Mouse (Mus musculus): ENCODE measurements around the gene Spire2.
"Not testable (repeated sequence)": the region's sequence is repeated elsewhere in the genome, so short reads cannot be mapped to it uniquely, and the experiment has no call there.

The Spire2 gene

GRCm38 (mm10) chr8:123332262-123333090 lies at the start of gene Spire2:
TSS of gene Spire2 (plus strand) at chr8:123332713.
- DNase-seq (ENCODE audit: low read depth, low spot score), result peak; percentile 87

GRCm38 (mm10) chr8:123282994-123283393 lies 49.5 kb upstream of the Spire2 start:
- DNase-seq (ENCODE audit: low read depth, low spot score), result not testable (repeated sequence)

GRCm38 (mm10) chr8:123283991-123284390 lies 48.5 kb upstream of the Spire2 start:
- DNase-seq (ENCODE audit: low read depth, low spot score), result no peak

GRCm38 (mm10) chr8:123284493-123284892 lies 48.0 kb upstream of the Spire2 start:
- DNase-seq (ENCODE audit: low read depth, low spot score), result no peak

- peak; percentile 8 for DNase-seq (ENCODE audit: low read depth, low spot score)
These were observed 45.2 kb upstream of the Spire2 start for GRCm38 (mm10) chr8:123287362-123287761.

- peak; percentile 34 for DNase-seq (ENCODE audit: low read depth, low spot score)
These were observed 42.3 kb upstream of the Spire2 start for GRCm38 (mm10) chr8:123290166-123290565.

- DNase-seq (ENCODE audit: low read depth, low spot score), result no peak
These were observed 41.8 kb upstream of the Spire2 start for GRCm38 (mm10) chr8:123290679-123291078.

GRCm38 (mm10) chr8:123291716-123292115 lies 40.8 kb upstream of the Spire2 start:
- DNase-seq (ENCODE audit: low read depth, low spot score), result no peak

- no peak for DNase-seq (ENCODE audit: low read depth, low spot score)
These were observed 40.2 kb upstream of the Spire2 start for GRCm38 (mm10) chr8:123292281-123292680.

- no peak for DNase-seq (ENCODE audit: low read depth, low spot score)
These were observed 39.7 kb upstream of the Spire2 start for GRCm38 (mm10) chr8:123292785-123293184.

- DNase-seq (ENCODE audit: low read depth, low spot score), result no peak
These were observed 34.2 kb upstream of the Spire2 start for GRCm38 (mm10) chr8:123298301-123298700.

GRCm38 (mm10) chr8:123308738-123309137 lies 23.8 kb upstream of the Spire2 start:
- no peak for DNase-seq (ENCODE audit: low read depth, low spot score)

- DNase-seq (ENCODE audit: low read depth, low spot score), result no peak
These were observed 14.6 kb upstream of the Spire2 start for GRCm38 (mm10) chr8:123317781-123318466.

- peak; percentile 97 for DNase-seq (ENCODE audit: low read depth, low spot score)
These were observed 14.0 kb upstream of the Spire2 start, which contains the start of gene Fanca for GRCm38 (mm10) chr8:123318467-123318911. TSS of gene Fanca (minus strand) at chr8:123318576.

GRCm38 (mm10) chr8:123319522-123320164 lies 12.9 kb upstream of the Spire2 start:
- peak; percentile 87 for DNase-seq (ENCODE audit: low read depth, low spot score)

GRCm38 (mm10) chr8:123328552-123328951 lies 4.0 kb upstream of the Spire2 start:
- DNase-seq (ENCODE audit: low read depth, low spot score), result no peak

GRCm38 (mm10) chr8:123329350-123329749 lies 3.2 kb upstream of the Spire2 start:
- DNase-seq (ENCODE audit: low read depth, low spot score), result no peak

- DNase-seq (ENCODE audit: low read depth, low spot score), result no peak
These were observed 2.6 kb upstream of the Spire2 start for GRCm38 (mm10) chr8:123329961-123330360.

- no peak for DNase-seq (ENCODE audit: low read depth, low spot score)
These were observed 1.8 kb upstream of the Spire2 start for GRCm38 (mm10) chr8:123330701-123331100.

GRCm38 (mm10) chr8:123331301-123331700 lies 1.2 kb upstream of the Spire2 start:
- no peak for DNase-seq (ENCODE audit: low read depth, low spot score)

GRCm38 (mm10) chr8:123331810-123332209 lies 703 bp upstream of the Spire2 start:
- DNase-seq (ENCODE audit: low read depth, low spot score), result no peak

GRCm38 (mm10) chr8:123333091-123333587 lies 626 bp downstream of the Spire2 start:
- DNase-seq (ENCODE audit: low read depth, low spot score), result no peak
